Mouse (Mus musculus): ENCODE measurements at regions not wholly inside any gene's neighbourhood (a gene's known extent, or its start where the extent isn't known, plus 50 kb on each side); places are given as distances from the start of the nearest gene placed in this dataset.

DNA sequence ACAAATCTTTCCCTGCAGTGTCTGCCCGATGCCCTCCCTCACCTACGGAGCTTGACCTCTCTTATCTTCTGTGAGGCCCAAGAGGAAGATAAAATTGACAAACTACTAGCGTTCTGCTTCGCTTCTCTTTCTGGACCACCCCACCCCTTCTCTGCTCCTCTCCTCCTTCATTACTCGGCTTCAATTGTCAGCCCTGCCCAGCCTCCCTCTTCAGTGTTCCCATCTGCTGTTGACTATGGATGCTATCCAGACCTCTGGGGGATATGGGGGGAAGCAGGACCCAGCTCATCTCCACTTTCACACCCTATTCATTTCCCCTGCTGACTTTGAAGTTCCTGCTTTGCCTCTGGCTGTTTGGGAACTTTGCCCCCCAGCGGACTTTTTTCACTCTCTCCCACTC lies 214.5 kb downstream of the Dact1 start:
- TF ChIP-seq CTCF (IDR thresholded peaks at IDR 0.05) (no peak), EP300 (IDR thresholded peaks at IDR 0.05) (no peak)

All from lung, postnatal 0 days (tissue).